Mouse (Mus musculus) lung, postnatal 0 days (tissue): Measurements from ENCODE around the gene Foxj2.

Source experiments
- CTCF ChIP-seq: IDR thresholded peaks from 2 replicates; pipeline ENCODE4 v1.5.1; 2016; ENCODE audit warnings: antibody characterized with exemption, mild to moderate bottlenecking
- EP300 ChIP-seq: IDR thresholded peaks from 2 replicates; pipeline ENCODE4 v1.6.1; 2016; ENCODE audit warnings: antibody characterized with exemption, mild to moderate bottlenecking, control low read depth

GRCm38 (mm10) chr6:122855955-122856354 is 36.2 kb downstream of the Foxj2 start, which contains the start of gene C3ar1:
- no peak for TF ChIP-seq CTCF
- TF ChIP-seq EP300 = no peak
